Mouse (Mus musculus) erythroblast, embryonic 14.5 days (primary cell): ENCODE measurements around the gene Tspan11.

Experiments used
- GATA1 ChIP-seq: IDR thresholded peaks from 2 replicates; pipeline ENCODE4 v1.6.1; 2012; ENCODE audit warnings: low read length, inconsistent platforms, mixed read lengths
- TAL1 ChIP-seq: IDR thresholded peaks from 3 replicates; pipeline ENCODE4 v1.6.1; 2012; ENCODE audit warnings: low read length, inconsistent platforms, mixed read lengths

GRCm38 (mm10) chr6:127979831-127980230 is 92.4 kb downstream of the Tspan11 start:
- TF ChIP-seq GATA1 = no peak
- no peak for TF ChIP-seq TAL1
